Mouse (Mus musculus): ENCODE measurements around the gene Gm49396. TPM values are rescaled to one million over a fixed set of nuclear protein-coding genes. Genes with fewer than 3 reads are reported as not detected.

Gene Gm49396
- polyA plus RNA-seq, 1 experiment from 2014 or later, result 12.1 TPM

Small RNA genes lying within 50 kb of the gene (microRNA-seq; reads per million reads assigned to microRNA genes)
- gene Gm38670 (ENCODE audit: insufficient number of aligned reads) (3.4 reads per million), gene Mir3569 (ENCODE audit: insufficient number of aligned reads) (not detected)

Other genes starting within 250 kb of the Gm49396 start
- gene Syne4, start 248.5 kb upstream of the Gm49396 start, polyA plus RNA-seq (2014; fragmentation: Nextera tagmentation; extraction: Ambion mirVana), result 29.2 and 30.2 TPM in 2 replicates
- not detected in 2 replicates for gene E130208F15Rik, start 241.6 kb upstream of the Gm49396 start, polyA plus RNA-seq (2014; fragmentation: Nextera tagmentation; extraction: Ambion mirVana)
- 21.8 and 23.5 TPM in 2 replicates for gene Sdhaf1, start 239.4 kb upstream of the Gm49396 start, polyA plus RNA-seq (2014; fragmentation: Nextera tagmentation; extraction: Ambion mirVana)
- 7.2 TPM in 2 replicates for gene Lrfn3, start 200.6 kb upstream of the Gm49396 start, polyA plus RNA-seq (2014; fragmentation: Nextera tagmentation; extraction: Ambion mirVana)
- gene Tyrobp, start 149.6 kb upstream of the Gm49396 start, polyA plus RNA-seq (2014; fragmentation: Nextera tagmentation; extraction: Ambion mirVana), result 9.6 and 15.2 TPM in 2 replicates
- gene Hcst, start 143.5 kb upstream of the Gm49396 start, polyA plus RNA-seq (2014; fragmentation: Nextera tagmentation; extraction: Ambion mirVana), result 1.0 TPM in 1 of 2 replicates, not detected in the other
- gene Nfkbid, start 141.6 kb upstream of the Gm49396 start, polyA plus RNA-seq (2014; fragmentation: Nextera tagmentation; extraction: Ambion mirVana), result 1.3 and 1.6 TPM in 2 replicates
- gene Aplp1, start 117.8 kb upstream of the Gm49396 start, polyA plus RNA-seq (2014; fragmentation: Nextera tagmentation; extraction: Ambion mirVana), result 99.2 and 108 TPM in 2 replicates
- 0.55 and 0.61 TPM in 2 replicates for gene Kirrel2, start 105.7 kb upstream of the Gm49396 start, polyA plus RNA-seq (2014; fragmentation: Nextera tagmentation; extraction: Ambion mirVana)
- 0.21 and 0.24 TPM in 2 replicates for gene Nphs1, start 105.0 kb upstream of the Gm49396 start, polyA plus RNA-seq (2014; fragmentation: Nextera tagmentation; extraction: Ambion mirVana)
- gene Prodh2, start 69.7 kb upstream of the Gm49396 start, polyA plus RNA-seq (2014; fragmentation: Nextera tagmentation; extraction: Ambion mirVana), result not detected in 2 replicates
- gene Arhgap33, start 28.3 kb upstream of the Gm49396 start, polyA plus RNA-seq (2014; fragmentation: Nextera tagmentation; extraction: Ambion mirVana), result 66.0 and 72.7 TPM in 2 replicates
- gene Hspb6, start 11.2 kb upstream of the Gm49396 start, polyA plus RNA-seq (2014; fragmentation: Nextera tagmentation; extraction: Ambion mirVana), result 5.5 and 7.4 TPM in 2 replicates
- 20.0 and 23.6 TPM in 2 replicates for gene Proser3, start 11.0 kb upstream of the Gm49396 start, polyA plus RNA-seq (2014; fragmentation: Nextera tagmentation; extraction: Ambion mirVana)
- 45.7 and 50.2 TPM in 2 replicates for gene Lin37, start 3.5 kb upstream of the Gm49396 start, polyA plus RNA-seq (2014; fragmentation: Nextera tagmentation; extraction: Ambion mirVana)
- gene U2af1l4, start within 50 bp of the Gm49396 start, polyA plus RNA-seq (2014; fragmentation: Nextera tagmentation; extraction: Ambion mirVana), result 89.2 and 97.5 TPM in 2 replicates
- gene Psenen, start 283 bp downstream of the Gm49396 start, polyA plus RNA-seq (2014; fragmentation: Nextera tagmentation; extraction: Ambion mirVana), result 96.1 and 99.3 TPM in 2 replicates
- 4.7 and 6.0 TPM in 2 replicates for gene Igflr1, start 2.1 kb downstream of the Gm49396 start, polyA plus RNA-seq (2014; fragmentation: Nextera tagmentation; extraction: Ambion mirVana)
- 14.3 TPM in 2 replicates for gene Kmt2b, start 25.4 kb downstream of the Gm49396 start, polyA plus RNA-seq (2014; fragmentation: Nextera tagmentation; extraction: Ambion mirVana)
- gene Zbtb32, start 35.6 kb downstream of the Gm49396 start, polyA plus RNA-seq (2014; fragmentation: Nextera tagmentation; extraction: Ambion mirVana), result 0.15 and 0.31 TPM in 2 replicates
- gene Upk1a, start 49.5 kb downstream of the Gm49396 start, polyA plus RNA-seq (2014; fragmentation: Nextera tagmentation; extraction: Ambion mirVana), result 0.31 and 0.73 TPM in 2 replicates
- gene Cox6b1, start 62.8 kb downstream of the Gm49396 start, polyA plus RNA-seq (2014; fragmentation: Nextera tagmentation; extraction: Ambion mirVana), result 700 and 735 TPM in 2 replicates
- gene Etv2, start 72.5 kb downstream of the Gm49396 start, polyA plus RNA-seq (2014; fragmentation: Nextera tagmentation; extraction: Ambion mirVana), result not detected in 2 replicates
- gene Rbm42, start 87.0 kb downstream of the Gm49396 start, polyA plus RNA-seq (2014; fragmentation: Nextera tagmentation; extraction: Ambion mirVana), result 131 and 138 TPM in 2 replicates
- gene Haus5, start 101.7 kb downstream of the Gm49396 start, polyA plus RNA-seq (2014; fragmentation: Nextera tagmentation; extraction: Ambion mirVana), result 68.9 and 76.6 TPM in 2 replicates
- gene Pmis2, start 108.3 kb downstream of the Gm49396 start, polyA plus RNA-seq (2014; fragmentation: Nextera tagmentation; extraction: Ambion mirVana), result not detected in 2 replicates
- gene 2200002J24Rik, start 135.6 kb downstream of the Gm49396 start, polyA plus RNA-seq (2014; fragmentation: Nextera tagmentation; extraction: Ambion mirVana), result not detected in 2 replicates
- 0.72 and 1.7 TPM in 2 replicates for gene Atp4a, start 148.9 kb downstream of the Gm49396 start, polyA plus RNA-seq (2014; fragmentation: Nextera tagmentation; extraction: Ambion mirVana)
- gene Tmem147, start 166.2 kb downstream of the Gm49396 start, polyA plus RNA-seq (2014; fragmentation: Nextera tagmentation; extraction: Ambion mirVana), result 133 and 153 TPM in 2 replicates
- gene Gapdhs, start 180.3 kb downstream of the Gm49396 start, polyA plus RNA-seq (2014; fragmentation: Nextera tagmentation; extraction: Ambion mirVana), result 0.33 and 1.5 TPM in 2 replicates
- gene Sbsn, start 188.1 kb downstream of the Gm49396 start, polyA plus RNA-seq (2014; fragmentation: Nextera tagmentation; extraction: Ambion mirVana), result 0.27 and 1.8 TPM in 2 replicates
- not detected in 2 replicates for gene Dmkn, start 200.4 kb downstream of the Gm49396 start, polyA plus RNA-seq (2014; fragmentation: Nextera tagmentation; extraction: Ambion mirVana)
- not detected in 2 replicates for gene Krtdap, start 224.6 kb downstream of the Gm49396 start, polyA plus RNA-seq (2014; fragmentation: Nextera tagmentation; extraction: Ambion mirVana)